Mouse (Mus musculus) ovary, postnatal 14 days (tissue): Measurements from ENCODE around the gene Fbxw27.
A peak's percentile ranks its signal among the peaks of the same experiment; 100 is the strongest.
"Not testable (repeated sequence)": the region's sequence is repeated elsewhere in the genome, so short reads cannot be mapped to it uniquely, and the experiment has no call there.

Source experiments
- DNase-seq: peaks from one replicate; pipeline ENCODE4 v3.0.0; 2022; ENCODE audit warnings: low spot score

Fbxw27 gene

GRCm38 (mm10) chr9:109790570-109790969 lies at the start of gene Fbxw27:
Gene Fbxw27, minus strand, starts transcription at chr9:109790670.
- not testable (repeated sequence) for DNase-seq

GRCm38 (mm10) chr9:109833088-109833412 lies 42.6 kb upstream of the Fbxw27 start:
- peak; percentile 7 for DNase-seq

DNA sequence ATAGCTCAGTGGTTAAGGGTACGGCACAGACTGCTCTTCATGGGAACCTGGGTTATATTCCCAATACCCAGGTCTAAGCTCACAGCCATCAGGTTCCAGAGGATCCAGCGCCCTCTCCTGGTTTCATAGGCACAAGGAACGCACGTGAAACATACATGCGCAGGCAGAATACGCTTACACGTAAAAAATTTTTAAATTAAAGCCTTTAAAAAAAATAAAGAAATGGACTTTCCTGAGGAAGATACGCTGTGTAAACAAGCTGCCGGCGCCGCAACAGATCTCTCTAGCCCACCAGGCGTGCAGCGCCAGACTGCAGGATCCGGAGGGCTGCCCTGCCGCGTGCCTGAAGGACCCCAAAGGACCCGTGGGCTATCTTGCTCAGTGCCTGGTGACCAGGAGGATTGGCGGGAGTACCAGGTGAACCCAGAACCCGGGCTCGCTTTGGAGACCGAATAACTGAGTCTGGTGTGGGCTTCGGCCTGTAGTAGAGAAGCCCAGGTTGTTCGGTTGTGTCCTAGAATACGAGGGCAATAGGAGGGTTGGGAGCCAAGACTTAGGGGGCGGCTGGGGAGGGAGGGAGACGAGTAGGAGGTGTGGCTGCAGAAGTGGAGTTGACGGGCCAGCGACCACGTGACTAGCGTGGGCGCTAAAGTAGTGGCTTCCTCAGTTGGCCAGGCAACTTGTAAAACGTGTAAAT lies 42.1 kb upstream of the Fbxw27 start, which contains the start of gene Nme6:
TSS of gene Nme6 (plus strand) at position 359 of the 697 bp plus-strand sequence.
- DNase-seq, result peak; percentile 89

GRCm38 (mm10) chr9:109826181-109826580 lies 35.7 kb upstream of the Fbxw27 start:
- no peak for DNase-seq

GRCm38 (mm10) chr9:109825739-109826138 lies 35.3 kb upstream of the Fbxw27 start:
- DNase-seq, result no peak

DNA sequence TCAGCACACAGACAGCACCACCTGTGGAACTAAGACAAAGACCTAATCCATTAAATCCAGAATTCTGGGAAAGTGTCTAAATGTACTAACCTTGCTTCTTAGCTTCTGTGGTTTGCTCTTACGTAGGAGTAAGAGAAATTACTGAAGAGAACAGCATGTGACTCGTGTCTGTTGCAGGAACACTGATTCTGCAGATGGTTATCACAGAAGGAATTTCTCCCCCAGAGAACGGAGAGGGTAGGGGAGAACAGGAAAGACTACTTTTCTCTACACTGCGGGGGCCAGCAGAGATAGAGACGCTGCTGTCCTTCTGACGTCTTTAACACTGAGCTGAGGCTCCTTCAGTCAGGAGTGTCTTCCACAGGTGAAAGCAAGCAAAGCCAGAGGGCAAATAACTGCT lies 25.9 kb upstream of the Fbxw27 start:
- DNase-seq, result no peak

DNA sequence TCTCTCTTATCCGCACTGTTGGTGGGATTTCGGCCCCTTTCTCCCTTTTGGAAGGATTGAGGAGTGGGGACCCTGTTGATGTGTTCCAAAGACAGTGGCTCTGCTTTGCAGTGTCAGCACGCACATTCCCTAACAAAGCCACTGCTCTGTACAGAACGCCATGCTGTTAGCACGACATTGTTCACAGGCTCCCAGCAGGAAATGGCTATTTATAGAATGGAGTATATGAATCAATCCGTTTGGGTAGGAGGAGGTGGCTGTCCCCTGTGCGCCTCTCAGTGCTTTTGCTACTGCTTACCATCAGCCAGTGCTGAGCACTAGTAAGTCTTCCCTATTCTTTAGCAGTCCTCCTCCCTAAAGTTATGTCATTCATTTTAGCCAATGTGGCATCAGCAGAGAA lies 23.0 kb upstream of the Fbxw27 start:
- no peak for DNase-seq

GRCm38 (mm10) chr9:109811980-109812379 lies 21.5 kb upstream of the Fbxw27 start, which contains the start of gene Spink8:
Gene Spink8, plus strand, starts transcription at chr9:109812280.
- no peak for DNase-seq

DNA sequence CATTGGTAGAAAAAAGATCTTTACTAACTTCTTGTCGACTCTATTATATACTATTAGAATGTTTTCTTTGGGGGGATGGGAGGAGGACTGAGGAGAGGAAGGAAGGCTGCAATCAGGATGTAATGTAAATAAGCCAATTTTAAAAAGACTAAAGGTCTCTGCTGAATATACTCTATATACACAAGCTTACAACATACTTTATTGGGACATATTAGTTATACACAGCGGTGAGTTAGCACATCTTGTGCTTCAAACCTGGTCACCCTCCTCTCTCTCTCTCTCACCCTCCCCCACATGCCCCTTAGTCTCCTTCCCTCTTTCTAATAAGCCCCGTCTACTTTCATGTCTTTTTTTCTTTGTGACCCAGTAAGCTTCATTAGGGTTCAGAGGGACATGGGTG lies 17.4 kb upstream of the Fbxw27 start:
- no peak for DNase-seq

DNA sequence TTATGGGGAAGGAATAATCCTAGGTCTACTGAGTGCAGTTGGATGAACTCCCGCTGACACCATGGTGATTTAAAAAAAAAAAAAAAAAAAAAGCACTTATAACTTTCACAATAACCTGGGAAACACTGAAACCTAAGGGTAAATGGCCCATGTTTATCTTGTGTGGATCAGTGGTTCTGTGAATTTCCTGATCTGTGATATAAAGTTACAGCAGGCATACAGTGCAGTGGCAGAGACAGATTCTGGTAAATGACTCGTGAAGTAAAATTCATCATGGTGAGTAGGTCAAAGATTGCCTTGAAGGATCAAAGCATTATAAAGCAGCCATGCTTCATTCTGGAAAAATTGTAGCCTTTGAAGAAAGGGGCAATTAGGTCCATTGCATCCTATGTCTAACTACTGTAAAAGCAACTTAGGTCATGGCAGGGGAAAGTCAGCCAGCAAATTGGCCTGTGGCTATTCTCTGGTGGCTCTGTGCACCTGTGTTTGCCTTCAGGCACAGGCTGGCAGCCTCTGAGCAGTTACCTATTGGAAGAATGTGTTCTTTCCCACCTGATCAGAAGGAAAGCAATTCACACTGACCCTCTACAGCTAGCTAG lies 16.3 kb upstream of the Fbxw27 start:
- DNase-seq, result no peak

DNA sequence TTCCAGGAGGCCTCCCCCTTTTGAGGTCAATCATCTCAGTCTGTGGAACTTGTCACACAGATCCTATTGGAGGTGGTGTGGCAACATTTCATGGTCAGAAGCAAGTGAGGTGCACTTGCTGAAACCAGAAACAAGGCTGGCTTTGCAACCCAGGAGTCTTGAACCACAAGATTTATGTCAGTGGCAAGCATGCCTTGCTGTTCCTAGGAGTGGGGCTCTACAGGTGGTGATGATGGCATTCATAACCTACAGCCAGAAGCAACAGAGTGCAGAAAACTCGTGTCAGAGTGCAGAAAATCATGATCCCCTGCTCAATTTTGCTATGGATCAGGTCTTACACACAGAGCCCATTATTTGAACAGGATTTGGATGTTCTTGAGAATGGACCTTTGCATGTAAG lies 15.8 kb upstream of the Fbxw27 start:
- no peak for DNase-seq

GRCm38 (mm10) chr9:109805596-109805995 lies 15.1 kb upstream of the Fbxw27 start:
- DNase-seq, result not testable (repeated sequence)

DNA sequence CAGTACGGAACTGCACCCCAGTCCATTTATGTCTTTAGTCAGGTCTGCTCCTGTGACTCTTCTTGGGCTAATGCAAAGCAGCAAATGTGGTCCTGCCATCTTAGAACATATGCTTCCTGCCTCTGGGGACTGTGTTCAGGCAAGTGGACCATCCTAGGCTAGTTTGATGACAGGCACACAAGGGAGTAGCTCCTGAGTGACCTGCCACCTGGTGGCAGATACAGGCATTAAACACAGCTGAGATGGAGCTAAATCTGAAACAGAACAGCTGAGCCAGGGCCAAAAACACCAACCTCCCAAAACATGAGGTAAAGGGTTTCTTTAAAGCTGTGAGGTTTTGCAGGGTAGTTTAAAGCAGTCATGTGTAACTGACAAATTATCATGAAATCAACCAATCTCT lies 7.6 kb upstream of the Fbxw27 start:
- DNase-seq, result no peak

- no peak for DNase-seq
These were observed 5.3 kb upstream of the Fbxw27 start for GRCm38 (mm10) chr9:109795811-109796210.

- DNase-seq, result no peak
These were observed 4.8 kb upstream of the Fbxw27 start for GRCm38 (mm10) chr9:109795221-109795620.

GRCm38 (mm10) chr9:109766841-109767240 lies 23.6 kb downstream of the Fbxw27 start:
- DNase-seq, result not testable (repeated sequence)

- DNase-seq, result not testable (repeated sequence)
These were observed 44.5 kb downstream of the Fbxw27 start, which contains the start of gene Fbxw26 for GRCm38 (mm10) chr9:109745989-109746388. Gene Fbxw26, minus strand, starts transcription at chr9:109746089.
